Mouse (Mus musculus) midbrain, embryonic 13.5 days (tissue): ENCODE measurements around the gene Clca4b. TPM values are rescaled to one million over a fixed set of nuclear protein-coding genes. Genes with fewer than 3 reads are reported as not detected.
"Not testable (repeated sequence)": the region's sequence is repeated elsewhere in the genome, so short reads cannot be mapped to it uniquely, and the experiment has no call there.

Experiments
- ATAC-seq: fragments of 200-750 bp; cut with Nextera tagmentation; 2 replicates; pipeline ENCODE4 v1.8.0; 2017; ENCODE audit warnings: mild to moderate bottlenecking, moderate TSS enrichment, moderate library complexity
- H3K27ac ChIP-seq: fragments of 300-500 bp; sonication (generic); 2 replicates; pipeline ENCODE4 v1.5.1; 2015; ENCODE audit warnings: inconsistent platforms, mild to moderate bottlenecking, moderate library complexity
- H3K27me3 ChIP-seq: fragments of 300-500 bp; sonication (generic); 2 replicates; pipeline ENCODE4 v1.6.1; 2015; ENCODE audit warnings: mild to moderate bottlenecking, inconsistent platforms
- H3K36me3 ChIP-seq: fragments of 300-500 bp; sonication (generic); 2 replicates; pipeline ENCODE4 v1.6.1; 2015; ENCODE audit warnings: mild to moderate bottlenecking, inconsistent platforms
- H3K4me1 ChIP-seq: fragments of 300-500 bp; sonication (generic); replicated peaks from 2 replicates; pipeline ENCODE4 v1.6.1; 2015; ENCODE audit warnings: inconsistent platforms
- H3K4me2 ChIP-seq: fragments of 300-500 bp; sonication (generic); replicated peaks from 2 replicates; pipeline ENCODE4 v1.6.1; 2015; ENCODE audit warnings: moderate library complexity, mild to moderate bottlenecking, inconsistent platforms
- H3K4me3 ChIP-seq: fragments of 300-500 bp; sonication (generic); replicated peaks from 2 replicates; pipeline ENCODE4 v1.5.1; 2015; ENCODE audit warnings: mild to moderate bottlenecking, inconsistent platforms
- H3K9ac ChIP-seq: fragments of 300-500 bp; sonication (generic); replicated peaks from 2 replicates; pipeline ENCODE4 v1.6.1; 2015; ENCODE audit warnings: mild to moderate bottlenecking, inconsistent platforms
- H3K9me3 ChIP-seq: fragments of 300-500 bp; sonication (generic); 2 replicates; pipeline ENCODE4 v1.6.1; 2016; ENCODE audit warnings: mild to moderate bottlenecking, inconsistent platforms
- WGBS: fragments of 180-500 bp; shearing (Covaris S2); methylation state at CpG from one replicate; pipeline ENCODE4 v1.1.7; 2015; 5-methylcytosine and 5-hydroxymethylcytosine counted together
- polyA plus RNA-seq: library from polyadenylated mRNA; unstranded; fragments of >200 nt; fragmentation: Nextera tagmentation; extraction: Ambion mirVana; gene quantifications from 2 replicates; pipeline ENCODE4 v1.2.1, GENCODE M21; 2015

The Clca4b gene
- polyA plus RNA-seq, 1 experiment from 2014 or later, result not detected

GRCm38 (mm10) chr3:144897042-144897678 lies 35.2 kb downstream of the Clca4b start:
- 74% methylated on average over 2 of the region's 2 CpGs for whole genome bisulfite sequencing
- Histone ChIP-seq H3K36me3 (no peaks in the 10 kb centered on the region), H3K4me1 (no peaks in the 10 kb centered on the region), H3K27ac (no peak overlapping the region), H3K27me3 (no peaks in the 10 kb centered on the region), H3K4me2 (no peak overlapping the region), H3K4me3 (no peak overlapping the region), H3K9me3 (no peaks in the 10 kb centered on the region), H3K9ac (no peak overlapping the region)
- no peak for ATAC-seq

DNA sequence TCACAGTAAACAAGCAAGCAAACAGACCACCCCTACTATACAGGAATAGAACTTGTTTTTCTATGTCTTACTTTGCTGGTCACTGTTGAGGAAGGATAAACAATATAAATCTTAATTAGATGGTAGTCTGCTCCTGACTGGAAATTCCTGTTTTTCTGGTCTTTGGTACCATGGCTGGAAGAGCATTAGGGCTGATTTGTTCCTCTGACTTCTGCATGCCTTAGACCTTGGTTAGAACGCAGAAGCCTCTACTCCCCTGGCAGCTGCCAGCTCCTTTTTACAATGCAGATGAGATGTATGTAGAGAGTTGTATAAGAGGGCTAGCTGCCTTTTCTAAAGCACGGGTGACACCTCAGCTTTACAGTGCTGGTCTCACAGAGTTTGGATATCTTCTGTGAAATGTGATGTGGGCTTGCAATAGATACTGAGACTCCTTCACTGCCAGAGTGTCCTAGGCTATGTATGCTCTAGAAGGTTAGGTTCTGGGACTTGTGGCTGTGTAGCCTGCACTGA lies 42.0 kb downstream of the Clca4b start:
- no peaks in the 10 kb centered on the region for H3K27me3 ChIP-seq
- no peak for ATAC-seq
- H3K27ac ChIP-seq, result no peak overlapping the region
- H3K4me1 ChIP-seq, result no peaks in the 10 kb centered on the region
- H3K4me2 ChIP-seq, result no peak overlapping the region
- no peaks in the 10 kb centered on the region for H3K36me3 ChIP-seq
- H3K9ac ChIP-seq, result no peak overlapping the region
- no peak overlapping the region for H3K4me3 ChIP-seq
- H3K9me3 ChIP-seq, result no peaks in the 10 kb centered on the region
- 67% methylated on average over 2 of the region's 2 CpGs for WGBS

- Histone ChIP-seq H3K4me1 (no peaks in the 10 kb centered on the region), H3K9ac (no peak overlapping the region), H3K4me3 (no peak overlapping the region), H3K4me2 (no peak overlapping the region), H3K36me3 (no peaks in the 10 kb centered on the region), H3K27ac (no peak overlapping the region), H3K9me3 (no peaks in the 10 kb centered on the region), H3K27me3 (no peaks in the 10 kb centered on the region)
- ATAC-seq, result no peak
Observed at GRCm38 (mm10) chr3:144886957-144887356, 45.4 kb downstream of the Clca4b start.

GRCm38 (mm10) chr3:144872012-144872411 lies 60.3 kb downstream of the Clca4b start:
- not testable (repeated sequence) for ATAC-seq, H3K9me3 ChIP-seq, H3K4me1 ChIP-seq, H3K9ac ChIP-seq, H3K36me3 ChIP-seq, H3K27me3 ChIP-seq, H3K27ac ChIP-seq, H3K4me3 ChIP-seq, H3K4me2 ChIP-seq
- 57% methylated on average over 4 of the region's 4 CpGs for WGBS

Other genes starting within 250 kb of the Clca4b start
- gene Sh3glb1, start 212.2 kb downstream of the Clca4b start, polyA plus RNA-seq, result 98.1 and 99.6 TPM in 2 replicates
- 0.17 and 0.19 TPM in 2 replicates for gene Clca3a1, start 171.6 kb downstream of the Clca4b start, polyA plus RNA-seq
- not detected in 2 replicates for gene Clca3a2, start 113.0 kb downstream of the Clca4b start, polyA plus RNA-seq
- 0.05 TPM in 1 of 2 replicates, not detected in the other for gene Clca3b, start 83.2 kb downstream of the Clca4b start, polyA plus RNA-seq
- not detected in 2 replicates for gene Clca4a, start 42.5 kb upstream of the Clca4b start, polyA plus RNA-seq
- not detected in 2 replicates for gene Clca1, start 100.2 kb upstream of the Clca4b start, polyA plus RNA-seq
- 0.18 TPM in 1 of 2 replicates, not detected in the other for gene Clca2, start 166.9 kb upstream of the Clca4b start, polyA plus RNA-seq
- gene Odf2l, start 186.1 kb upstream of the Clca4b start, polyA plus RNA-seq, result 19.1 and 21.1 TPM in 2 replicates